Mouse (Mus musculus): ENCODE data around the gene D930048N14Rik. TPM values are rescaled to one million over a fixed set of nuclear protein-coding genes. Genes with fewer than 3 reads are reported as not detected.
A peak's percentile ranks its signal among the peaks of the same experiment; 100 is the strongest.
"Not testable (repeated sequence)": the region's sequence is repeated elsewhere in the genome, so short reads cannot be mapped to it uniquely, and the experiment has no call there.

D930048N14Rik gene
- polyA plus RNA-seq (2021): 8.3 TPM

DNA sequence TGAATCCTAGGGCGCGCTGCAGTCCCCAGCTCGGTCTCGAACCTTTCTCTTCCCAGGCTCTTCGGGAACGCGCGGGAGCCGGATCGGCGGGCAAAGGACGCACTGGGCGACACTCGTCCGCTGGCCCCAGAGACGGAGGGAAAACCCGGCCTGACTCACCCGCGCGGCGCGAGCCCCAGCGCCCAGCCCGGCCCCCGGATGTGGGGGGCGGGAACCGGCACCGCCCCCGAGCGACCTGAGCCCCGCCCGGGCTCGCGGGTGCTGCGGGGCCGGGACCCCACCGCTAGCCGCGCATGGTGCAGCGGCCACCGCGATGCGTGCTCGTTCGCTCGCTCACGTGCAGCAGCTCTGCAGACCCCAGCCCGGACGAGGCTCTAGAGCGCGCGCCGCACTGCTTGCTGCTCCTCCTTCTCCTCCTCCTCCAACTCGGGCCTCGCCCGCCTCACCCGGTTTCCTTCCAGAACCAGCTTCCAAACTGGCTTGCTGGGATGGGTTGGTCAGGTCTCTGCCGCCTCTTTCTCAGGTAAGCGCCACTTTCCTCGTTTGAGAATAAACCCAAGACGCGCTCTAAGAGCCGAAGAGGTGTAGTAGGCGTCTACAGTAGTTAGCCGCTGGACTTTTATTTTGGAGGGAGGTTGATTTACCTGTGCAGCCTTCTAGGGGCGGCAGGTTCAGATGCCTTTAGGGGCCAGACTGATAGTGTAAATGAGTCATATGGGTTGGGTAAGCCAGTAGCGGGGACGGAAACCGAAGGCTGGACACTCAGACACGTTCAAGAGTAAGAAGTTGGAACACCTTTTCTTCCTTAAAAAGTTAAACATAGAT, at the start of gene D930048N14Rik, which contains the start of gene N4bp3:
D930048N14Rik (plus strand) TSS at position 264 of the 825 bp plus-strand sequence.
N4bp3 (minus strand) TSS at position 152 of the 825 bp plus-strand sequence.
- POLR2A ChIA-PET: interaction anchor here (1.0 to 2.6 kb wide), 5 partner anchors 9 to 23 kb away, joined by 3 to 10 read pairs (median 8); partner anchors contain the start of gene Rmnd5b
- in situ Hi-C loops (cut with MboI; ENCODE audit: low pct_unique_long_range_greater_than_20kb): no loop called here
- ATAC-seq (peak; percentile 82), DNase-seq (ENCODE audit: low read depth, low spot score) (no peak)
- no peak for TF ChIP-seq CTCF (IDR thresholded peaks at IDR 0.05)
- H3K27me3 ChIP-seq: no peaks in the 10 kb centered on the region
- CTCF ChIA-PET: interaction anchor here (1.0 kb wide), 1 partner anchor 30 kb away, joined by 5 read pairs; no protein-coding TSS in a partner anchor

DNA sequence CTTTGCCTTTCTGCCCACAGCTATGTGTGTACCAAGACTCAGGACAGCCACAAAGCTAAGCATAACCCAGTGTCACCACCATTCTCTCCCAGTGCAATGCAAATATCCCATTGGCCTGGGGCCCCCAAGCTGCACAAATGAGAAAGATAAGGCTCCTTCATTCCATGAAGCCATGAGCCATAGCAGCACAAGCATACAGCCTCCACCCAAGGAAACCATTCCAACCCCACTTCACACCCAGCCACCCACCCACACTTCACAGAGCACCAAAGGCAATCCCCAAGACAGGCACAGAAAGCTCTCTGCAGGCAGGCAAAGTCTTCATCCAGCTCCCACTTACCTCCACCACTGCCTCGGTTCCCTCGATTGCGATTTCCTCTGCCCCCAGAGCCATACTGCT, 48.5 kb upstream of the D930048N14Rik start:
- no peaks in the 10 kb centered on the region for H3K27me3 ChIP-seq
- no peak for ATAC-seq
- in situ Hi-C loops (cut with MboI; ENCODE audit: low pct_unique_long_range_greater_than_20kb): no loop called here
- CTCF ChIA-PET: interaction anchor here (1.3 to 1.7 kb wide), 4 partner anchors 14 to 85 kb away, joined by 3 to 6 read pairs (median 3); partner anchors contain the start of gene Phykpl
- no peak for DNase-seq (ENCODE audit: low read depth, low spot score)
- POLR2A ChIA-PET: interaction anchor here (1.0 to 1.9 kb wide), 3 partner anchors 12 to 17 kb away, joined by 3 to 6 read pairs (median 3); partner anchors contain the start of gene Phykpl
- no peak for TF ChIP-seq CTCF (IDR thresholded peaks at IDR 0.05)

DNA sequence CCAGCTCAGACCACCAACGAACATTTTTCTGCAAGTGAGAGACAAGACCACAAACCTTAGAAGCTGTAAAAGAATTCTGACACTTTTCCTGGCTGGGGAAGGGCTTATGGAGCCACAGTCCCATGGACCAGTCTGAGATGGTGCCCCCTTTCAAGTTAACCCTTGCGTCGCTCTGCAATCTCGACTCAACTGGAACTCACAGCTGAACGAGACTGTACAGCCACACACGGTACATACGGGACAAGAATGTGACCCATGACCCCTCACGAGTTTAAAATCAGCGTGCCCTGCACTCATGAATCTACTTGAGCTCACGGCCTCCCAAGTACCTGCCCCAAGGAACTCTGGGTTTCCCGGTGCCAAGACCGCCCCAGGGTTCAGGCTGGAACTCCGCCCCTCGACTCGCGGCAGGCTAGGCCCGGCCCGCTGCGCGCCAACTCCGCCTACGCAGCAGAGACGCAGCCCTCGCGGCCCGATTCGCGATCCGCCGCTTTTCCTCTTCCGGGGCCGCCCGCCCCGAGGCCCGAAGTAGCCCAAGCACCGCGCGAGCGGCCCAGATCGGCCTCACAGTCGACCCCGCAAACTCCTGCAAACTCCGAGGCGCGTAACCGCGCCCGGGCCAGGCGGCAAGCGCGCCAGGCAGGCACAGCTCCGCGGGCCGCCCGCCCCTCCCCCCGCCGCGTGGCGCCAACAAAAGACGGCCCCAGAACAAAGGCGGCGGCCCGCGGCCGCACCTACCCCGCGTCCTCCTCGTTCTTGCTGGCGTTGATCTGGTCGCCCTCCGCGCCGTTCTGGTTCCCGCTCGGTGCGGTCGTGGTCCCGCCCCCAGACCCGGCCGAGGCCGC, 44.9 kb upstream of the D930048N14Rik start:
- POLR2A ChIA-PET: interaction anchor here (0.6 to 1.9 kb wide), 15 partner anchors 9 to 343 kb away, joined by 3 to 9 read pairs (median 5); partner anchors contain the start of genes 0610009B22Rik, BC049762, Phykpl and Rmnd5b
- no peak for TF ChIP-seq CTCF (IDR thresholded peaks at IDR 0.05)
- CTCF ChIA-PET: interaction anchor here (1.0 to 2.3 kb wide), 5 partner anchors 11 to 83 kb away, joined by 3 to 7 read pairs (median 4); partner anchors contain the start of gene 0610009B22Rik
- peak; percentile 81 for ATAC-seq
- H3K27me3 ChIP-seq: no peaks in the 10 kb centered on the region
- DNase-seq (ENCODE audit: low read depth, low spot score): no peak
- in situ Hi-C loops (cut with MboI; ENCODE audit: low pct_unique_long_range_greater_than_20kb): no loop called here

DNA sequence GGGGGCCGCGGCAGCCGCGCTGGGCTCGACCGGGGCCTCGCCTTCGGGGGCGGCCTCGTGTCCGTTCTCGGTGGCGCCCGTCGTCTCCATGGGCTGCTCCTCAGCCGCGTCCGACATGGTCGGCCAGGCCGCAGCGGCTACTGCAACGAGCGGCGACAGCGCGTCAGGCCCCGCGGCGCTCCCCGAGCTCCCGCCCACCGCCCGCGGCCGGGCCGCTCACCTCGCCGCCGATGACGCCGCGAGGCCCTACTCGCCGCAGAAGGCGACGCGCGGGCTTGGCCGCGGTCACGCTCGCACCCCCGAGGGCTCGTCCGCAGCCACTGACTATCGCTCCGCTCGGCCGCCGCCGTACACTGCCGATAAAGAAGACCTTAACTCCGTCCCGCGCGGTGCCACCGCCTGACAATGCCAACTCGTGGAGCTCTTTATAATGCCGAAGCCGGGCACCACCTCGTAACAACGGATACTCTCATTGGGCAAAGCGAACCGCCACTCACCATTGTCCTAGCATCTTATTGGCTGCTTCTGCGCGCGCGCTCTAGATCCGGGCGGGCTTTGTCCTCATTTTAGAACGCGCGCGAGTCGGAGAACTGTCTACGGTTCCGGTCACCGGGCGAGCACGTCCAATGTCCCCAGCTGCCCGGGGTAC, 44.2 kb upstream of the D930048N14Rik start, which contains the start of gene Hnrnpab:
Hnrnpab (minus strand) TSS at position 401 of the 649 bp plus-strand sequence.
- TF ChIP-seq CTCF (IDR thresholded peaks at IDR 0.05): no peak
- DNase-seq (ENCODE audit: low read depth, low spot score) (peak; percentile 83), ATAC-seq (peak; percentile 74)
- in situ Hi-C loops (cut with MboI; ENCODE audit: low pct_unique_long_range_greater_than_20kb): no loop called here
- POLR2A ChIA-PET: interaction anchor here (0.6 to 1.9 kb wide), 15 partner anchors 9 to 343 kb away, joined by 3 to 9 read pairs (median 3); partner anchors contain the start of genes 0610009B22Rik, BC049762, Phykpl and Rmnd5b
- H3K27me3 ChIP-seq: no peaks in the 10 kb centered on the region
- CTCF ChIA-PET: interaction anchor here (1.0 to 2.3 kb wide), 4 partner anchors 9 to 82 kb away, joined by 3 to 7 read pairs (median 4); partner anchors contain the start of gene 0610009B22Rik

DNA sequence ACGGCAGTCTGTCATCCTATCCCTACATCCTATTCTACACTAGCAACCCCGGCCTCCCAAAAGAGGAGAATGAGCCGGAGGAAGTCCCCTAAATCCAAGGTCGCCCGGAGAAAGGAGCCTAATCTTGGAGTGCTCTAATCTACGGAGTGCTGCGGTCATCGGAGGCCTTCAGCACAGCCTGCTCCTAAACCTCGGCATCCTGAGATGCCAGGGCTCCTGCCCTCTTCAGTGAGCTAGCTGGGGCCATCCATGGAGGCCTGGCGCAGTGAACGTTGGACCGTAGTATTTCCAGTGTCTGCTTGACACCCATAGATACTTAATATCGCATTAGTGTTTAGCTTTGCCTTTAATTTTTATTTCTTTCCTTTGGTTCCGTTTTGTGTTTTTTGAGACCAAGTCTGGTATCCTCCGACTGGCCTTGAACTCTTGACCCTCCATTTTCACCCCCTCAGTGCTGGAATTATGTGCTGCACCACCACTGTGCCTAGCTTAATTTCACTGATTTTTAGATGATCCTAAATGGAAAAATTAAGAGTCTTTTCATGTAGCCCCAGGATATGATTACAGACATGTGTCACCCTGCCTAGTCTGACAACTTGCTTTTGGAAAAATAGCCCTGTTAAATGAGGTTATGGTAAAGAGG, 43.5 kb upstream of the D930048N14Rik start:
- CTCF ChIA-PET: interaction anchor here (1.0 to 2.3 kb wide), 4 partner anchors 8 to 82 kb away, joined by 3 to 7 read pairs (median 4); partner anchors contain the start of gene 0610009B22Rik
- POLR2A ChIA-PET: interaction anchor here (0.5 to 1.9 kb wide), 12 partner anchors 8 to 344 kb away, joined by 3 to 9 read pairs (median 3); partner anchors contain the start of genes 0610009B22Rik, BC049762 and Phykpl
- no peaks in the 10 kb centered on the region for H3K27me3 ChIP-seq
- no peak for TF ChIP-seq CTCF (IDR thresholded peaks at IDR 0.05)
- ATAC-seq: peak; percentile 42
- in situ Hi-C loops (cut with MboI; ENCODE audit: low pct_unique_long_range_greater_than_20kb): no loop called here
- DNase-seq (ENCODE audit: low read depth, low spot score): no peak

DNA sequence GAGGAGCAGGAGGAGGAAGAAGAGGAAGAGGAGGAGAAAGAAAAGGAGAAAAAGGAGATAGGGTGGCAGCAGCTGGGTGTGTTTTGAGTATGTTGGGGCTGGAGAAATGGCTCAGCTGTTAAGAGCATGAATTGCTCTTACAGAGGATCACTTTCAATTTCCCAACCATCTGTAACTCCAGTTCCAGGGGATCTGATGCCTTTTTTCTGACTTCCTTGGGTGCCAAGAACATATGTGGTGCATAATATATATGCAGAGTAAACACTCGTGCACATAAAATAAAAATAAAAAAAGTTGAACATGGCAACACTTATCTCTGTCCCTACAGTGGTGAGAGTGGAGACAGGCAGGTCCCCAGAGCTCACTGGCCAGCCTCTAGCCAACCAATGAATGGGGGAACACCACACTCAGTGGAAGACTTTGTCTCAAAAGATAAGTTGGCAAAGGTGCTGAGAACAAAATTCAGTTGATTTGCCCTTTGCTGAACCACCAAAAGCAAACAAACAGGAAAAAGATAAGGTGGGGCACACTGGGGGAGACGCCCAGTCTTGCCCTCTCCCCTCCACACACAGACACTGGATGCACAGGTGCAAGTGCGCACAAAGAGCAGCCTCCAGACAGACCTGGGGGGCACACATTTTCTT, 41.4 kb upstream of the D930048N14Rik start:
- no peak for DNase-seq (ENCODE audit: low read depth, low spot score)
- CTCF ChIA-PET: interaction anchor here (1.0 to 1.5 kb wide), 2 partner anchors 10 to 72 kb away, joined by 3 read pairs; partner anchors contain the start of gene Nhp2

DNA sequence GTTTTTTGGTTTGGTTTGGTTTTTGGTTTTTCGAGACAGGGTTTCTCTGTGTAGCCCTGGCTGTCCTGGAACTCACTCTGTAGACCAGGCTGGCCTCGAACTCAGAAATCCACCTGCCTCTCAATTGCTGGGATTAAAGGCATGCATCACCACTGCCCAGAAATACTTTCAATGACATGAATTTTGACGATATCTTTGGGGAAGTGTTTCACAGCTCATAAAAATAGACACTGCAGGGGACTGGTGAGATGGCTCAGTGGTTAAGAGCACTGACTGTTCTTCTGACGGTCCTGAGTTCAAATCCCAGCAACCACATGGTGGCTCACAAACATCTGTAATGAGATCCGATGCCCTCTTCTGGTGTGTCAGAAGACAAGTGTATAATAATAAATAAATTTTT, 40.8 kb upstream of the D930048N14Rik start:
- ATAC-seq; H3K27me3 ChIP-seq; POLR2A ChIA-PET; DNase-seq (ENCODE audit: low read depth, low spot score); CTCF ChIA-PET; in situ Hi-C loops (cut with MboI; ENCODE audit: low pct_unique_long_range_greater_than_20kb): not testable (repeated sequence)

More for the DNA sequence above, 41.4 kb upstream of the D930048N14Rik start:
- no peak for TF ChIP-seq CTCF (IDR thresholded peaks at IDR 0.05)
- in situ Hi-C loops (cut with MboI; ENCODE audit: low pct_unique_long_range_greater_than_20kb): no loop called here
- POLR2A ChIA-PET: no interaction called here
- ATAC-seq: no peak
- H3K27me3 ChIP-seq: no peaks in the 10 kb centered on the region

DNA sequence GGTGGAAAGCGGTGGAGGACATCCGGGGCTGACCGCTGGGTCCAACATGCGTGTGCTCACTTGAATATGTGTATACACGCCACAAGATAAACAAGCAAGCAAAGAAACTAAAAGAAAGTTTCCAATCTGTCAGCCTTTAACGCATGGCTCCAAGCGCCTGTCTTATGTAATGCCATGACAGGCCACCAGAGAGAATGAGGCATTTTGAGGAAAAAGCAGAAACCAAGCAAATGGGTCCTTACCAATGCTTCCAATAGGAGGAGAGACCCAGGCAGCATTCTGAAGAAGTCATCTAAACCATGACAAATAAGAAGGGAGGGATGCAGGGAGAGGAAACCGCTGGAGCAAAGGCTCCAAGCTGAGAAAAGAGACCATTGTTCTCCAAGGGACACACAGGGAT, 36.5 kb upstream of the D930048N14Rik start:
- ATAC-seq (no peak), DNase-seq (ENCODE audit: low read depth, low spot score) (no peak)
- H3K27me3 ChIP-seq: no peaks in the 10 kb centered on the region
- CTCF ChIA-PET: interaction anchor here (7.7 kb wide), 1 partner anchor 67 kb away, joined by 61 read pairs; no protein-coding TSS in a partner anchor
- in situ Hi-C loops (cut with MboI; ENCODE audit: low pct_unique_long_range_greater_than_20kb): no loop called here
- no peak for TF ChIP-seq CTCF (IDR thresholded peaks at IDR 0.05)
- POLR2A ChIA-PET: interaction anchor here (2.3 kb wide), 1 partner anchor 7 kb away, joined by 9 read pairs; the partner anchor contains the start of gene Hnrnpab
